Mouse (Mus musculus) CD8-positive naive resting alpha-beta T cell, adult 2 months (primary cell): ENCODE measurements around the gene Sec61a1.

Experiments
- DNase-seq, 2 experiments: peaks; one replicate each; pipeline ENCODE4 v3.0.0; 2022; ENCODE audit warnings: low read depth in 2 of 2, low spot score in 2 of 2

The Sec61a1 gene

DNA sequence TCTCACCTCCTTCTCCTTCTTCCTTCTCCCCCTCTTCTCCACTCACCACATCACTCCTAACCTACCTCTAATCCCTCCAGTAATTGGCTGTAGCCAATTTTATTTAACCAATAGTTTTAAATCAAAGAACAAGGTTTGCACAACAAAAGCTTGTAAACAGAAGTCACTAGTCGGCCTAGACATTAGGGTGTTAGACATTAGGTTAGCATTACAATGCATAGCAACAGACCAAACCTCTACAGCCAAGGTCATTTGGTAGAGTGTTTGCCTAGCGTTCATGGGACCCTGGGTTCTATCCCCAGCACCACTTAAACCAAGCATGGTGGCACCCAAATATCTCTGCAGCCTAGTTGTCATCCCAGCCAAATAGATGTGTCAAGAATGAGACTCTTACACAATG, 64.2 kb downstream of the Sec61a1 start:
- DNase-seq = no peak
